Mouse (Mus musculus) ES-E14 (cell line): ENCODE data around the gene Kdm4a. TPM values are rescaled to one million over a fixed set of nuclear protein-coding genes. Genes with fewer than 3 reads are reported as not detected.

Experiments used
- DNase-seq: peaks from one replicate; pipeline ENCODE4 v3.0.0-alpha.2; 2013; ENCODE audit warnings: low read depth, low spot score
- H3K27ac ChIP-seq: 2 replicates; pipeline ENCODE4 v1.5.1; 2012; ENCODE audit warnings: low read depth, mild to moderate bottlenecking, low read length, moderate library complexity, mixed read lengths; ENCODE audit not compliant: poor library complexity, insufficient read depth, severe bottlenecking
- H3K36me3 ChIP-seq: 2 replicates; pipeline ENCODE4 v1.6.1; 2012; ENCODE audit warnings: mild to moderate bottlenecking, low read length, moderate library complexity, mixed read lengths; ENCODE audit not compliant: control insufficient read depth, poor library complexity, insufficient read depth, severe bottlenecking
- H3K4me1 ChIP-seq, 2 experiments: fragments of 150-350 bp in 1 of 2; sonication (generic) in 1 of 2; 2 replicates each; pipeline ENCODE4 v1.6.1; 2012; ENCODE audit warnings: low read length in 2 of 2, mild to moderate bottlenecking in 1 of 2, mixed read lengths in 1 of 2; ENCODE audit not compliant: control insufficient read depth in 2 of 2, insufficient read depth in 2 of 2, poor library complexity in 1 of 2
- H3K4me3 ChIP-seq, 2 experiments: fragments of 150-350 bp in 1 of 2; sonication (generic) in 1 of 2; 2 replicates each; pipeline ENCODE4 v1.5.1; 2012; ENCODE audit warnings: low read length in 2 of 2, low read depth in 1 of 2, mild to moderate bottlenecking in 1 of 2, mixed read lengths in 1 of 2; ENCODE audit not compliant: insufficient read depth in 1 of 2, poor library complexity in 1 of 2, severe bottlenecking in 1 of 2
- H3K9ac ChIP-seq: 2 replicates; pipeline ENCODE4 v1.6.1; 2012; ENCODE audit warnings: low read depth, mild to moderate bottlenecking, low read length, mixed read lengths; ENCODE audit not compliant: poor library complexity, insufficient read depth, severe bottlenecking
- H3K9me3 ChIP-seq: fragments of 150-350 bp; sonication (generic); 2 replicates; pipeline ENCODE4 v1.6.1; 2012; ENCODE audit warnings: low read depth, mild to moderate bottlenecking, low read length; ENCODE audit not compliant: control insufficient read depth, insufficient read depth
- CHD2 ChIP-seq: IDR thresholded peaks from 2 replicates; pipeline ENCODE4 v1.6.1; 2014; ENCODE audit warnings: mild to moderate bottlenecking, low read depth, low read length, inconsistent platforms
- HCFC1 ChIP-seq: IDR thresholded peaks from 2 replicates; pipeline ENCODE4 v1.6.1; 2012; ENCODE audit warnings: low read length, inconsistent platforms, borderline replicate concordance; ENCODE audit not compliant: insufficient read depth
- MAFK ChIP-seq: IDR thresholded peaks from 2 replicates; pipeline ENCODE4 v1.6.1; 2014; ENCODE audit warnings: mild to moderate bottlenecking, low read depth, low read length, inconsistent platforms; ENCODE audit not compliant: insufficient read depth
- ZC3H11A ChIP-seq: IDR thresholded peaks from 2 replicates; pipeline ENCODE4 v1.6.1; 2012; ENCODE audit warnings: low read depth, mild to moderate bottlenecking, inconsistent platforms, low read length, borderline replicate concordance
- ZNF384 ChIP-seq: IDR thresholded peaks from 2 replicates; pipeline ENCODE4 v1.6.1; 2012; ENCODE audit warnings: low read depth, low read length, inconsistent platforms
- in situ Hi-C, 2 experiments: fragments of 600-800 bp; cut with MboI; formaldehyde crosslinking; loops; one replicate each; pipeline ENCODE4 v1.15.1; 2025; ENCODE audit warnings: low sequenced_read_pairs in 2 of 2, inconsistent platforms in 1 of 2; ENCODE audit not compliant: unreplicated experiment in 2 of 2
- total RNA-seq: library from RNA; depleted of rRNA; stranded (reverse); fragments of 300-350 nt; gene quantifications from 2 replicates; pipeline ENCODE4 v1.2.3, GENCODE M21; 2012

Kdm4a gene
- total RNA-seq, 1 experiment = 50.2 TPM

- H3K4me1 ChIP-seq = no peaks in the 10 kb centered on the region
- H3K36me3 ChIP-seq = no peaks in the 10 kb centered on the region
- TF ChIP-seq CHD2 (no peak), MAFK (no peak), HCFC1 (no peak), ZC3H11A (no peak), ZNF384 (no peak)
- in situ Hi-C loops = no loop called here
- H3K27ac ChIP-seq = no peak overlapping the region
- no peak overlapping the region for H3K4me3 ChIP-seq
- H3K9ac ChIP-seq = no peak overlapping the region
- no peak for DNase-seq
- no peaks in the 10 kb centered on the region for H3K9me3 ChIP-seq
Observed at GRCm38 (mm10) chr4:118117565-118117964, 62.3 kb downstream of the Kdm4a start.

DNA sequence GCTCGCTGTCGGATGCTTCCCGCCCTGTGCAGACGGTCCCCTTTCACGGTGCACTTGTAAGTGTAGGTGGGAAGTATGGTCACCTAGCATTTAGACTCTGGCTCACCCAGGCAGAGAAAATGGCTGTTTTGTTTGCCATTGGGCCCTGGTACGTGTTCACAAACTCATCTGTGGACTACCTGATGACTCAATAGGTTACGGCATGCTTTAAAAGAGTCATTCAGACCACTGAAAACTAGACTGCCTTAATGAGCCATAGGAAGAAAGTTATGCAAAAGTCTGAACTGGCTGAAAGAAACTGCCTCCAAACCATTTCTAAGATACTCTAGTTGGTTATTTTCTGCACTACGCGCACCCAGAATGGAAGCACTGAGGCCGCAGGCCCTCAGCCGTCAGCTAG, 63.7 kb downstream of the Kdm4a start:
- TF ChIP-seq CHD2 = no peak
- TF ChIP-seq ZNF384 = no peak
- TF ChIP-seq MAFK = no peak
- no peak for TF ChIP-seq HCFC1
- no peak for TF ChIP-seq ZC3H11A
- H3K9ac ChIP-seq = no peak overlapping the region
- DNase-seq = no peak
- H3K9me3 ChIP-seq = no peaks in the 10 kb centered on the region
- H3K4me1 ChIP-seq = no peaks in the 10 kb centered on the region
- H3K27ac ChIP-seq = no peak overlapping the region
- H3K4me3 ChIP-seq = no peak overlapping the region
- no peaks in the 10 kb centered on the region for H3K36me3 ChIP-seq
- in situ Hi-C loops = no loop called here

GRCm38 (mm10) chr4:118115132-118115531, 64.7 kb downstream of the Kdm4a start:
- Histone ChIP-seq H3K4me3 (no peak overlapping the region), H3K4me1 (no peaks in the 10 kb centered on the region), H3K9ac (no peak overlapping the region), H3K36me3 (no peaks in the 10 kb centered on the region), H3K9me3 (no peaks in the 10 kb centered on the region), H3K27ac (no peak overlapping the region)
- DNase-seq = no peak
- in situ Hi-C loops = no loop called here
- TF ChIP-seq ZC3H11A = no peak

GRCm38 (mm10) chr4:118112601-118113000, 67.2 kb downstream of the Kdm4a start:
- H3K36me3 ChIP-seq = no peaks in the 10 kb centered on the region
- no peak overlapping the region for H3K4me3 ChIP-seq
- TF ChIP-seq ZC3H11A (no peak), ZNF384 (no peak), HCFC1 (no peak), MAFK (no peak), CHD2 (no peak)
- H3K9me3 ChIP-seq = no peaks in the 10 kb centered on the region
- in situ Hi-C loops = no loop called here
- no peak overlapping the region for H3K27ac ChIP-seq
- no peak overlapping the region for H3K9ac ChIP-seq
- no peaks in the 10 kb centered on the region for H3K4me1 ChIP-seq
- DNase-seq = no peak

DNA sequence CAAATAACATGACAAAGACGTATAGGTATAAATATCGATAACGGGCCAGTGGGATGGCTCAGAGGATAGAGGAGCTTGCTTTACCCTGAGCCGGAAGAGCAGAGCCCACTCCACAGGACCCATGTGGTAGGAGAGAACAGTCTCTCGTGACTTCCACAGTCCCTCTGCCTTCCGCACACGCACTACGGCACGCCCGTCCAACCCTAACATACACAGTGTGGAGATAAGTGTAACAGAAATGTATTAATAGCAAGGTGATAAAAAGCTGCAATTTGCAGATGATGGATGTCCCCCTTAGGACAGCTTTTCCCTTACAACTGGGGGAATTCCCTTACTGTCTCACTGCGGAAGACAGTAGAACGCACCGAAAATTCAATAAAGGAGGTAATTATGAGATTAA, 70.2 kb downstream of the Kdm4a start:
- no peaks in the 10 kb centered on the region for H3K9me3 ChIP-seq
- in situ Hi-C loops = no loop called here
- no peaks in the 10 kb centered on the region for H3K4me1 ChIP-seq
- H3K9ac ChIP-seq = no peak overlapping the region
- DNase-seq = no peak
- TF ChIP-seq HCFC1 (no peak), ZNF384 (no peak), MAFK (no peak), ZC3H11A (no peak), CHD2 (no peak)
- H3K4me3 ChIP-seq = no peak overlapping the region
- H3K27ac ChIP-seq = no peak overlapping the region
- no peaks in the 10 kb centered on the region for H3K36me3 ChIP-seq
